Mouse (Mus musculus) ES-E14 (cell line): ENCODE measurements around the gene Psg16.

Source experiments
- CHD2 ChIP-seq: IDR thresholded peaks from 2 replicates; pipeline ENCODE4 v1.6.1; 2014; ENCODE audit warnings: mild to moderate bottlenecking, low read depth, low read length, inconsistent platforms
- MAFK ChIP-seq: IDR thresholded peaks from 2 replicates; pipeline ENCODE4 v1.6.1; 2014; ENCODE audit warnings: mild to moderate bottlenecking, low read depth, low read length, inconsistent platforms; ENCODE audit not compliant: insufficient read depth
- ZC3H11A ChIP-seq: IDR thresholded peaks from 2 replicates; pipeline ENCODE4 v1.6.1; 2012; ENCODE audit warnings: low read depth, mild to moderate bottlenecking, inconsistent platforms, low read length, borderline replicate concordance

- TF ChIP-seq ZC3H11A, result no peak
- no peak for TF ChIP-seq MAFK
- no peak for TF ChIP-seq CHD2
Measured at GRCm38 (mm10) chr7:17025505-17025894, 48.3 kb upstream of the Psg16 start.
